Mouse (Mus musculus): ENCODE measurements around the gene Rhag. TPM values are rescaled to one million over a fixed set of nuclear protein-coding genes. Genes with fewer than 3 reads are reported as not detected.

The Rhag gene
- total and polyA plus RNA-seq, 2 experiments from 2014 or later = not detected

DNA sequence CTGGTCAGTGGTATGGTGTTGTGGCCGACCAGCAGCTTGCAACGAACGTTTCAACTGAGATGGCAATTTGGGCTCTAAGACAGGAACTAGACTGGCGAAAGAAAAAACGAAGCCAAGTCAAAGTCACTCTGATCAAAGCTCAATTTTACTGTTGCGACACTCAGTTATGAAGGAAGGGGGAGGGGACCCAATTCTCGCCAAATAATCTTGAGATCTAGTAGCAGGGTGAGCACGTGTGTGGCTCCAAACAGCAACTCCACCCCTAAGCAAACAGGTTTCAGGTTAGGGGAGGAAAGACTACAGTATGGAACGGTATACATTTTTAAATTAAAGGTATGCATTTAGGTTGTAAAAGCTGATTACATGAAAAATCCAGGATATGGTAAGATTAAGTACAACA lies 10.6 kb downstream of the Rhag start:
- WGBS = 81% methylated on average over 9 of the region's 9 CpGs

DNA sequence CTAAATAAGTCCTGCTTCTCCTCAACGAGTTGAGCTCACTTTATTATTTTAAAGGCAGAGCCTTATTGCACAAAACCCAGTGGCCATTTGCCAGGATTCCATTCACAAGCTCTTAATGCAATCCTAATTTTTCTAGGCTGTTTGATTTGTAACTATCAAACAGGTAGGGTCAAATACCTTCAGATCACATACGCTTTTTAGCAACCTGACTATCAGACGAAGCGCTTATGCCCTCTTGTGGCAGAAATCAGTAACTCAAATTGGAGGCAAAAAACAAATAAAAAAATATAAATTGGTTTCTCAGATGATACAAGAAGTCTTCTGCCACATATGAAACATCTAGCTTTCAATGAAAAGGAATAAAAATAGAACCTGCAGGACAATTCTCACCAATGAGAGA lies 12.9 kb downstream of the Rhag start:
- 26% methylated on average over 4 of the region's 4 CpGs for WGBS
- H3K9ac ChIP-seq (replicated peaks; ENCODE audit: low read length, poor library complexity, severe bottlenecking) = no peak overlapping the region
- no peak overlapping the region for H3K27ac ChIP-seq (ENCODE audit: low read depth, low read length)
- no peaks in the 10 kb centered on the region for H3K27me3 ChIP-seq (ENCODE audit: insufficient read depth, low read length)
- peak; percentile 75 for TF ChIP-seq CTCF (IDR thresholded peaks at IDR 0.05)
- no peaks in the 10 kb centered on the region for H3K36me3 ChIP-seq (ENCODE audit: insufficient read depth, low read length)
- ATAC-seq (ENCODE audit: low FRiP score) (no peak), DNase-seq (ENCODE audit: low spot score) (peak; percentile 33)
- no peak overlapping the region for H3K4me3 ChIP-seq (ENCODE audit: low read depth, low read length)
- H3K4me2 ChIP-seq (ENCODE audit: low read depth, low read length, poor library complexity, severe bottlenecking) = no peak overlapping the region
- H3K4me1 ChIP-seq (ENCODE audit: insufficient read depth, low read length) = no peaks in the 10 kb centered on the region
- no peaks in the 10 kb centered on the region for H3K9me3 ChIP-seq (ENCODE audit: low read length)

More for the DNA sequence above, 10.6 kb downstream of the Rhag start:
- no peak overlapping the region for H3K4me2 ChIP-seq (ENCODE audit: low read depth, low read length, poor library complexity, severe bottlenecking)
- H3K27ac ChIP-seq (ENCODE audit: low read depth, low read length) = no peak overlapping the region
- H3K27me3 ChIP-seq (ENCODE audit: insufficient read depth, low read length) = no peaks in the 10 kb centered on the region
- no peak overlapping the region for H3K9ac ChIP-seq (replicated peaks; ENCODE audit: low read length, poor library complexity, severe bottlenecking)
- DNase-seq (ENCODE audit: low spot score) = no peak
- H3K9me3 ChIP-seq (ENCODE audit: low read length) = no peaks in the 10 kb centered on the region
- H3K4me3 ChIP-seq (ENCODE audit: low read depth, low read length) = no peak overlapping the region
- H3K4me1 ChIP-seq (ENCODE audit: insufficient read depth, low read length) = no peaks in the 10 kb centered on the region
- no peak for ATAC-seq (ENCODE audit: low FRiP score)
- H3K36me3 ChIP-seq (ENCODE audit: insufficient read depth, low read length) = no peaks in the 10 kb centered on the region
- TF ChIP-seq CTCF (IDR thresholded peaks at IDR 0.05) = no peak

DNA sequence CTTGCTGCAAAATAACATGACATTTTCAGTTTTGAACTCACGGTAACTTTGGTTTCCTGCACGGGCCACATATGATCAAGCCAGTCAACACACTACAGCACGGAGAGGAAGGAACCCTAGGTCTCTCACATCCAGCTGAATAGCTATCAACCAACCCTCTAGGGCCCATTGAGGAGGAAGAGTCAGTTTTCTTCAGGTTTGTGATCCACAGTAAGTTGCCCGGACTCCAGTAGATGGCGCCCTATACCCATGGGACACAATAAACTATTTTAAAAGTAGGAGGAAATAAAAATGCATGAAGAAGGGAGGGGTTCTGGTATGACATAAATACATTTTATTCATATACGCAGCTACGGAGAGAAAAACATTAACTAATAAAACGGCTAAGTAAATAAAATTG lies 13.6 kb downstream of the Rhag start:
- Histone ChIP-seq H3K4me2 (ENCODE audit: low read depth, low read length, poor library complexity, severe bottlenecking) (no peak overlapping the region), H3K9me3 (ENCODE audit: low read length) (no peaks in the 10 kb centered on the region), H3K27ac (ENCODE audit: low read depth, low read length) (no peak overlapping the region), H3K36me3 (ENCODE audit: insufficient read depth, low read length) (no peaks in the 10 kb centered on the region), H3K9ac (replicated peaks; ENCODE audit: low read length, poor library complexity, severe bottlenecking) (no peak overlapping the region), H3K4me3 (ENCODE audit: low read depth, low read length) (no peak overlapping the region), H3K27me3 (ENCODE audit: insufficient read depth, low read length) (no peaks in the 10 kb centered on the region), H3K4me1 (ENCODE audit: insufficient read depth, low read length) (no peaks in the 10 kb centered on the region)
- DNase-seq (ENCODE audit: low spot score) (peak; percentile 9), ATAC-seq (ENCODE audit: low FRiP score) (no peak)
- WGBS = 55% methylated on average over 8 of the region's 8 CpGs
- TF ChIP-seq CTCF (IDR thresholded peaks at IDR 0.05) = peak; percentile 63

DNA sequence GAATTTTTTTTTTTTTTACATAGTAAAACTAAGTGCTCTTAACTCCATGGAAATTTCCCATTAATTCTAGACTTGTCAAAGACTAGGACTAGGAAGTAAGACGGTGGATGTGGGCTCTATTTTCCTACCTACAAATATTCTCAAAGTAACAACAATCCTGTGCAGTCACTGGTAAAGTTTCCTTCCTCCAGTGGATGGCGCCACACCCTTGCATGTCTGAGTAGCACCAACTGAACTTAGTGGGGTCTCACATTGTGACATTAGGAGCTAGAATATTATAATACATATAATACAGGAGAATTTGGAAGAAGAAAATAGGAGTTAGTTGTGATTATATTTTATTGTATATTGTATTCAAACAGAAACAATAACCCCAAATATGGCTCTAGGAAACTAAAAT lies 20.9 kb downstream of the Rhag start:
- no peaks in the 10 kb centered on the region for H3K9me3 ChIP-seq (ENCODE audit: low read length)
- H3K9ac ChIP-seq (replicated peaks; ENCODE audit: low read length, poor library complexity, severe bottlenecking) = no peak overlapping the region
- no peak overlapping the region for H3K27ac ChIP-seq (ENCODE audit: low read depth, low read length)
- H3K36me3 ChIP-seq (ENCODE audit: insufficient read depth, low read length) = no peaks in the 10 kb centered on the region
- H3K4me3 ChIP-seq (ENCODE audit: low read depth, low read length) = no peak overlapping the region
- 52% methylated on average over 2 of the region's 2 CpGs for WGBS
- ATAC-seq (ENCODE audit: low FRiP score) = no peak
- H3K4me2 ChIP-seq (ENCODE audit: low read depth, low read length, poor library complexity, severe bottlenecking) = no peak overlapping the region
- no peaks in the 10 kb centered on the region for H3K27me3 ChIP-seq (ENCODE audit: insufficient read depth, low read length)
- no peaks in the 10 kb centered on the region for H3K4me1 ChIP-seq (ENCODE audit: insufficient read depth, low read length)
- DNase-seq (ENCODE audit: low spot score) = no peak
- peak; percentile 29; the same call in 1 of the 2 replicates for TF ChIP-seq CTCF (IDR thresholded peaks at IDR 0.05)

DNA sequence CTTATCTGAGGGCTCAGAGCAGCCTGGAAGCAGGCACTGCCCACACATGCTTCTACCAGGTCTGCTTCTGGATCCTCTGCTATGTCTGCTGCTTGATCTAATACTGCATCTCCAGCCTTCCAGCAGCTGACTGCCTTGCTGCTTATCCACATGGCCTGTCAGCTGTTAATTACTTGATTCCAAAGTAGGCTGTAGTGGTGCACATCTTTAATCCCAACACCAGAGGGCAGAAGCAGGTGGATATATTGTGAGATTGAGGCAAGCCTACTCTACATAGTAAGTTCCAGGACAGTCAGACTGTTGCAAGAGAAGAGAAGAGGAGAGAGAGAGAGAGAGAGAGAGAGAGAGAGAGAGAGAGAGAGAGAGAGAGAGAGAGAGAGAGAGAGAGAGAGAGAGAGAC lies 26.4 kb downstream of the Rhag start:
- Histone ChIP-seq H3K9me3 (ENCODE audit: low read length) (no peaks in the 10 kb centered on the region), H3K9ac (replicated peaks; ENCODE audit: low read length, poor library complexity, severe bottlenecking) (no peak overlapping the region), H3K4me2 (ENCODE audit: low read depth, low read length, poor library complexity, severe bottlenecking) (no peak overlapping the region), H3K36me3 (ENCODE audit: insufficient read depth, low read length) (no peaks in the 10 kb centered on the region), H3K27me3 (ENCODE audit: insufficient read depth, low read length) (no peaks in the 10 kb centered on the region), H3K27ac (ENCODE audit: low read depth, low read length) (no peak overlapping the region), H3K4me1 (ENCODE audit: insufficient read depth, low read length) (no peaks in the 10 kb centered on the region), H3K4me3 (ENCODE audit: low read depth, low read length) (no peak overlapping the region)
- DNase-seq (ENCODE audit: low spot score) = peak; percentile 49
- TF ChIP-seq CTCF (IDR thresholded peaks at IDR 0.05) = peak; percentile 56
- no peak for ATAC-seq (ENCODE audit: low FRiP score)

DNA sequence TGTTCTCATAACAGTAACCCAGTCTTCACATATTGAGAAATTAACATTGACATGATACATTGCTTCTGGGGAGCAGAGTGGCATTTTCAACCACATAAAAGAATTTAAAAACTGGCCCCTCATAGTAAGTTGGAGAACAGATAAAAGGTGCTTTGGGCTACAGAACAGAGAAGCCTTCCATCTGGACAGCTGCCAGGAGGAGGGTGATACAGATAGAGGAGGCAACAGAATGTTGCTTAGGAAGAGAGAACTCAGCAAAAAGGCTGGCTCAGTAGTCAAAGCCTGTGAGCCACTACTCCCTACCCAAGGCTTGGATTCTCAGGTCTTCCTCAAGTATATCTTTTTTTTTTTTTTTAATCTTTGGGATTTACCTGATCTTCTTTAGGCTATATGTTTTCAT lies 44.1 kb downstream of the Rhag start:
- H3K4me1 ChIP-seq (ENCODE audit: insufficient read depth, low read length) = no peaks in the 10 kb centered on the region
- DNase-seq (ENCODE audit: low spot score) (no peak), ATAC-seq (ENCODE audit: low FRiP score) (no peak)
- H3K27me3 ChIP-seq (ENCODE audit: insufficient read depth, low read length) = no peaks in the 10 kb centered on the region
- H3K27ac ChIP-seq (ENCODE audit: low read depth, low read length) = no peak overlapping the region
- H3K36me3 ChIP-seq (ENCODE audit: insufficient read depth, low read length) = no peaks in the 10 kb centered on the region
- H3K4me3 ChIP-seq (ENCODE audit: low read depth, low read length) = no peak overlapping the region
- no peaks in the 10 kb centered on the region for H3K9me3 ChIP-seq (ENCODE audit: low read length)
- H3K4me2 ChIP-seq (ENCODE audit: low read depth, low read length, poor library complexity, severe bottlenecking) = no peak overlapping the region
- no peak overlapping the region for H3K9ac ChIP-seq (replicated peaks; ENCODE audit: low read length, poor library complexity, severe bottlenecking)
- no peak for TF ChIP-seq CTCF (IDR thresholded peaks at IDR 0.05)

Data from midbrain, postnatal 0 days (tissue).